Mouse (Mus musculus) layer of hippocampus, adult 2 months (tissue): Measurements from ENCODE around the gene Gm3286. TPM values are rescaled to one million over a fixed set of nuclear protein-coding genes. Genes with fewer than 3 reads are reported as not detected.
"Not testable (repeated sequence)": the region's sequence is repeated elsewhere in the genome, so short reads cannot be mapped to it uniquely, and the experiment has no call there.

ENCODE experiments used
- DNase-seq, 2 experiments: peaks; one replicate each; pipeline ENCODE4 v3.0.0; 2022; ENCODE audit warnings: low spot score in 2 of 2
- H3K27ac ChIP-seq: fragments of 200-600 bp; 2 replicates; pipeline ENCODE4 v1.8.1; 2022
- H3K4me3 ChIP-seq: fragments of 200-600 bp; 2 replicates; pipeline ENCODE4 v1.8.1; 2022; ENCODE audit warnings: mild to moderate bottlenecking
- long read RNA-seq, 2 experiments: library from polyadenylated mRNA; stranded (forward); transcript quantifications; one replicate each; pipeline ENCODE4 v2.0.0; 2021; ENCODE audit warnings: borderline mapping rate in 2 of 2
- total RNA-seq, 2 experiments: library from RNA; stranded (reverse); gene quantifications; 2 replicates each; pipeline ENCODE4 v1.2.3; 2021

The Gm3286 gene
- total RNA-seq: not detected
- long read RNA-seq, experiment 1: 0 reads
- long read RNA-seq, experiment 2: 0 reads

DNA sequence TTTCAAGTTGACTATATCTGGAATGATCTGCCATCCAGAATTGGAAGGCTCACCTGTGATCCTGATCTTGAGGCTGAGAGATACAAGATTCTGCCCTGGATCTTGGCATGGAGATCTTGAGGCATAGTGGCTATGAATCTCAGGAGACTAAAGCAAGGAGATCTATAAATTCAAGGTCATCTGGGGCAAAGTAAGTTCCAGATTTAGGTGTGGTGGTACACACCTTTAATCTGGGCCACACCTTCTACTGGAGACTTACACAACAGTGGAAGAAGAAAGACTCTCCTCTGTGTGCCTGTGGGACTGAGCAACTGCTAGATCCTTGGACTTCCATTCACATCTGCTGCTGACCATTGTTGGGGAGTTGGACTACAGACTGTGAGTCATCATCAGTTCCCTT is at the start of gene Gm3286:
Gm3286 (plus strand) TSS at position 301 of the 400 bp plus-strand sequence.
- H3K4me3 ChIP-seq, DNase-seq, H3K27ac ChIP-seq: not testable (repeated sequence)

Other genes starting within 250 kb of the Gm3286 start
- not detected for gene Gm10424, start 238.0 kb upstream of the Gm3286 start, total RNA-seq
- gene Gm3259, start 204.8 kb upstream of the Gm3286 start, total RNA-seq: not detected
- gene D5Ertd577e, start 54.0 kb upstream of the Gm3286 start, total RNA-seq: not detected
- not detected for gene Gm7971, start 84.1 kb downstream of the Gm3286 start, total RNA-seq
- gene Gm7978, start 225.4 kb downstream of the Gm3286 start, total RNA-seq: not detected
- gene Gm7982, start 231.3 kb downstream of the Gm3286 start, total RNA-seq: not detected